Mouse (Mus musculus): ENCODE results near the gene Macrod2. TPM values are rescaled to one million over a fixed set of nuclear protein-coding genes. Genes with fewer than 3 reads are reported as not detected.

The Macrod2 gene
- polyA plus RNA-seq (2012; rRNA removed), result 1.4 and 3.8 TPM in 2 replicates

GRCm38 (mm10) chr2:140395179-140395578 is at the start of gene Macrod2:
TSS of gene Macrod2 (plus strand) at chr2:140395309.
- Histone ChIP-seq H3K4me1 (ENCODE audit: control insufficient read depth, insufficient read depth, insufficient read length, low read length) (no peaks in the 10 kb centered on the region; the same call in 1 of the 2 replicates), H3K4me3 (ENCODE audit: low read depth, low read length) (peak within 1 kb of the TSS; percentile 91), H3K27ac (ENCODE audit: insufficient read depth, low read depth, low read length) (no peak within 1 kb of the TSS), H3K36me3 (ENCODE audit: control insufficient read depth, insufficient read depth, low read length) (no peaks in the 10 kb centered on the region), H3K27me3 (ENCODE audit: control insufficient read depth, insufficient read depth, low read length) (peaks cover 6% of the 10 kb centered on the region; the same call in 1 of the 2 replicates)
- TF ChIP-seq CTCF (IDR thresholded peaks at IDR 0.05; ENCODE audit: extremely low read depth, insufficient read length, insufficient replicate concordance, low read depth, low read length), result no peak
- TF ChIP-seq POLR2A (IDR thresholded peaks at IDR 0.05; ENCODE audit: low read depth, low read length), result no peak; the same call in 1 of the 2 replicates
- WGBS, result under 1% methylated on average over 45 of the region's 47 CpGs

GRCm38 (mm10) chr2:140359905-140360304 is 35.2 kb upstream of the Macrod2 start:
- TF ChIP-seq CTCF (IDR thresholded peaks at IDR 0.05; ENCODE audit: extremely low read depth, insufficient read length, insufficient replicate concordance, low read depth, low read length) (no peak), POLR2A (IDR thresholded peaks at IDR 0.05; ENCODE audit: low read depth, low read length) (no peak)
- no peak overlapping the region for H3K4me3 ChIP-seq (ENCODE audit: low read depth, low read length)
- no peaks in the 10 kb centered on the region for H3K27me3 ChIP-seq (ENCODE audit: control insufficient read depth, insufficient read depth, low read length)
- no peaks in the 10 kb centered on the region for H3K36me3 ChIP-seq (ENCODE audit: control insufficient read depth, insufficient read depth, low read length)
- no peaks in the 10 kb centered on the region for H3K4me1 ChIP-seq (ENCODE audit: control insufficient read depth, insufficient read depth, insufficient read length, low read length)
- H3K27ac ChIP-seq (ENCODE audit: insufficient read depth, low read depth, low read length), result no peak overlapping the region
- WGBS, result 45% methylated on average over 2 of the region's 2 CpGs

GRCm38 (mm10) chr2:140364804-140365203 is 30.3 kb upstream of the Macrod2 start:
- TF ChIP-seq CTCF (IDR thresholded peaks at IDR 0.05; ENCODE audit: extremely low read depth, insufficient read length, insufficient replicate concordance, low read depth, low read length), result no peak
- TF ChIP-seq POLR2A (IDR thresholded peaks at IDR 0.05; ENCODE audit: low read depth, low read length), result no peak
- Histone ChIP-seq H3K4me1 (ENCODE audit: control insufficient read depth, insufficient read depth, insufficient read length, low read length) (no peaks in the 10 kb centered on the region), H3K27me3 (ENCODE audit: control insufficient read depth, insufficient read depth, low read length) (no peaks in the 10 kb centered on the region), H3K27ac (ENCODE audit: insufficient read depth, low read depth, low read length) (no peak overlapping the region), H3K36me3 (ENCODE audit: control insufficient read depth, insufficient read depth, low read length) (no peaks in the 10 kb centered on the region), H3K4me3 (ENCODE audit: low read depth, low read length) (no peak overlapping the region)
- 83% methylated on average over 1 of the region's 1 CpGs for WGBS

- 52% methylated on average over 4 of the region's 4 CpGs for WGBS
- TF ChIP-seq POLR2A (IDR thresholded peaks at IDR 0.05; ENCODE audit: low read depth, low read length) (no peak), CTCF (IDR thresholded peaks at IDR 0.05; ENCODE audit: extremely low read depth, insufficient read length, insufficient replicate concordance, low read depth, low read length) (no peak)
These were observed 5.6 kb upstream of the Macrod2 start, which contains the start of gene Sel1l2 for GRCm38 (mm10) chr2:140389525-140389924. TSS of gene Sel1l2 (minus strand) at chr2:140389706.

GRCm38 (mm10) chr2:140395744-140396231 is 679 bp downstream of the Macrod2 start:
- WGBS, result under 1% methylated on average over 54 of the region's 58 CpGs
- TF ChIP-seq POLR2A (IDR thresholded peaks at IDR 0.05; ENCODE audit: low read depth, low read length) (no peak), CTCF (IDR thresholded peaks at IDR 0.05; ENCODE audit: extremely low read depth, insufficient read length, insufficient replicate concordance, low read depth, low read length) (no peak)
- Histone ChIP-seq H3K4me1 (ENCODE audit: control insufficient read depth, insufficient read depth, insufficient read length, low read length) (no peaks in the 10 kb centered on the region; the same call in 1 of the 2 replicates), H3K27ac (ENCODE audit: insufficient read depth, low read depth, low read length) (no peak overlapping the region), H3K27me3 (ENCODE audit: control insufficient read depth, insufficient read depth, low read length) (peaks cover 6% of the 10 kb centered on the region; the same call in 1 of the 2 replicates), H3K4me3 (ENCODE audit: low read depth, low read length) (peak overlapping the region; percentile 91), H3K36me3 (ENCODE audit: control insufficient read depth, insufficient read depth, low read length) (no peaks in the 10 kb centered on the region)

More at GRCm38 (mm10) chr2:140389525-140389924, 5.6 kb upstream of the Macrod2 start, which contains the start of gene Sel1l2:
- Histone ChIP-seq H3K27ac (ENCODE audit: insufficient read depth, low read depth, low read length) (no peak within 1 kb of the TSS), H3K4me3 (ENCODE audit: low read depth, low read length) (no peak within 1 kb of the TSS), H3K27me3 (ENCODE audit: control insufficient read depth, insufficient read depth, low read length) (no peaks in the 10 kb centered on the region), H3K4me1 (ENCODE audit: control insufficient read depth, insufficient read depth, insufficient read length, low read length) (no peaks in the 10 kb centered on the region), H3K36me3 (ENCODE audit: control insufficient read depth, insufficient read depth, low read length) (no peaks in the 10 kb centered on the region)

- no peaks in the 10 kb centered on the region for H3K36me3 ChIP-seq (ENCODE audit: control insufficient read depth, insufficient read depth, low read length)
- H3K27me3 ChIP-seq (ENCODE audit: control insufficient read depth, insufficient read depth, low read length), result no peaks in the 10 kb centered on the region
- H3K4me3 ChIP-seq (ENCODE audit: low read depth, low read length), result no peak overlapping the region
- H3K27ac ChIP-seq (ENCODE audit: insufficient read depth, low read depth, low read length), result no peak overlapping the region
- no peaks in the 10 kb centered on the region for H3K4me1 ChIP-seq (ENCODE audit: control insufficient read depth, insufficient read depth, insufficient read length, low read length)
- TF ChIP-seq CTCF (IDR thresholded peaks at IDR 0.05; ENCODE audit: extremely low read depth, insufficient read length, insufficient replicate concordance, low read depth, low read length), result no peak
- TF ChIP-seq POLR2A (IDR thresholded peaks at IDR 0.05; ENCODE audit: low read depth, low read length), result no peak
These were observed 30.7 kb downstream of the Macrod2 start for GRCm38 (mm10) chr2:140425844-140426243.

GRCm38 (mm10) chr2:140427283-140427682 is 32.2 kb downstream of the Macrod2 start:
- no peaks in the 10 kb centered on the region for H3K4me1 ChIP-seq (ENCODE audit: control insufficient read depth, insufficient read depth, insufficient read length, low read length)

More at GRCm38 (mm10) chr2:140427283-140427682, 32.2 kb downstream of the Macrod2 start:
- Histone ChIP-seq H3K27ac (ENCODE audit: insufficient read depth, low read depth, low read length) (no peak overlapping the region), H3K36me3 (ENCODE audit: control insufficient read depth, insufficient read depth, low read length) (no peaks in the 10 kb centered on the region), H3K4me3 (ENCODE audit: low read depth, low read length) (no peak overlapping the region), H3K27me3 (ENCODE audit: control insufficient read depth, insufficient read depth, low read length) (no peaks in the 10 kb centered on the region)
- WGBS, result 5% methylated on average over 4 of the region's 4 CpGs
- no peak for TF ChIP-seq POLR2A (IDR thresholded peaks at IDR 0.05; ENCODE audit: low read depth, low read length)
- no peak for TF ChIP-seq CTCF (IDR thresholded peaks at IDR 0.05; ENCODE audit: extremely low read depth, insufficient read length, insufficient replicate concordance, low read depth, low read length)
